Mouse (Mus musculus) liver, adult 2 months (tissue): ENCODE measurements at regions not wholly inside any gene's neighbourhood (a gene's known extent, or its start where the extent isn't known, plus 50 kb on each side); places are given as distances from the start of the nearest gene placed in this dataset.

Source experiments
- CTCF ChIP-seq: fragments of 200-500 bp; IDR thresholded peaks from 2 replicates; pipeline ENCODE4 v1.5.1; 2011; ENCODE audit warnings: low read depth, low read length, control low read depth
- POLR2A ChIP-seq: fragments of 200-500 bp; IDR thresholded peaks from 2 replicates; pipeline ENCODE4 v1.6.1; 2011; ENCODE audit warnings: low read length, control low read depth; ENCODE audit not compliant: insufficient read depth; ENCODE audit errors: extremely low read depth

DNA sequence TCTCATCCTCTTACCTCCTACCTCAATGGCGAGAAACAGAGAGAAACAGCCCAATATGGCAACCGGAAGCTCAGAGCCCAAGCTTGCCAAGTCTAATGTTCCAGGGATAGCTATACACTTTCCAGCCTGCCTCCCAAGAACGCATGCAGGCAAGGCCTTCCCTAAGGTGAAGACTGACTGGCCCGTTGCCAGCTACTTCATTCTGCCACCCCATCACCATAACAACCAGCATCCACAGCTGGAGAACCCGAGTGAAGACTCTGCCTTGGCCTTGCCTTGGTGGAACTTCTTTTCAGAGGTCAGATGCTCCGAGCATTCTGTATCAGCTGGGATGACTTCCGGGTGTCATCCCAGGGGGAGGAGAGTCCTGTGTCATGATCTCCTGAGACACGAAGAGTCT is 130.6 kb downstream of the Vrk1 start:
- TF ChIP-seq CTCF (no peak), POLR2A (no peak)
